Mouse (Mus musculus) heart, postnatal 25 days (tissue): ENCODE measurements around the gene Has3. TPM values are rescaled to one million over a fixed set of nuclear protein-coding genes. Genes with fewer than 3 reads are reported as not detected.
A peak's percentile ranks its signal among the peaks of the same experiment; 100 is the strongest.

Source experiments
- DNase-seq: peaks from one replicate; pipeline ENCODE4 v3.0.0; 2022; ENCODE audit warnings: low spot score
- intact Hi-C: fragments of 180-260 bp; cut with DNase I; formaldehyde crosslinking; loops from one replicate; pipeline ENCODE4 v1.15.1; 2025
- total RNA-seq, 2 experiments: library from RNA; stranded (reverse); gene quantifications; 2 replicates each; pipeline ENCODE4 v1.2.3; 2021

Gene Has3
- 1 to 10 TPM; 1.0 to 1.7 TPM for total RNA-seq

- DNase-seq: no peak
- intact Hi-C loops: loop anchor here (5.0 kb wide), 3 partner anchors 33 to 153 kb away; no protein-coding TSS in a partner anchor
Observed at GRCm38 (mm10) chr8:106870051-106870450, at the start of gene Has3. Has3 (plus strand) TSS chr8:106870242.

DNA sequence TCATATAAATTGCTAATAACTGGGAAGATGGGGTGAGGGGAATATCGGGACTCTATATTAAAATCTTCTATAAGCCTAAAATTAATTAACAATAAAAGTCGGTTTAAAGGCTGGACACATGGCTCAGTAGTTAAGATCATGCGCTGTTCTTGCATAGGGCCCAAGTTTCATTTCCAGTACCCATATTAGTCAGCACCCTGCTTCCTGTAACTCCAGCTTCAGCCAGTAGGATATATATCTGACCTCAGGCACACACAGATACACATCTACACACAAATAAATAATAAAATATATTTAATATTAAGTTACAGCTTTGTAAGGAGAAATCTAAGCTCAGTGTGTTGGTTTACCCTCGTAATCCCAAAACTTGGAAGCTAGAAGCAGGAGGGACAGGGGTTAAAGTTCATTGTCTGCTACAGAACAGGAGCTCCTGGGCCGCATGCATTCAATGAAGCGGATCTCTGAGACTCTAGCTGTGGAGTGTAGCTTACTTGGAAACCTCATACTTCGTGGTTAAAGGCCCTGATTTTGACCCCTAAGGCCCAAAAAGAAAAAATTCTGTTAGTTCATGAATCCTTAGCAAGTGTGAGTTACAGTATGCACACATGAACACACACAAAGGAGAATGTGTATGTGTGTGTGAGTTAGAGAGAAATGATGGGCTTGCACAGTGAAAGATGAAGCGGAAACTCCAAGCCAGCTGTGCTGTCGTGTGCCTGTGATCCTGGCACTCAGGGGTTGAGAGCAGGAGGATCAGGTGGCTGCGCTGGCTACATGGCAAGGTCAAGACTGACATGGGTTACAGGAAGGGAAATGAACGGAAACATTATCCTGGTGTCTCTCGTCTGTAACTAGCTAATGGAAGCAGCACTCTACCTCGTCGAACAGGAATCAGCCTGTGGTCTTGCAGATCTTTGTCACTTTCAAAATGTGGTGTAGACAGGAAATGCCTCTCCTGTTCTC, 49.2 kb upstream of the Has3 start:
- no peak for DNase-seq
- intact Hi-C loops: no loop called here

DNA sequence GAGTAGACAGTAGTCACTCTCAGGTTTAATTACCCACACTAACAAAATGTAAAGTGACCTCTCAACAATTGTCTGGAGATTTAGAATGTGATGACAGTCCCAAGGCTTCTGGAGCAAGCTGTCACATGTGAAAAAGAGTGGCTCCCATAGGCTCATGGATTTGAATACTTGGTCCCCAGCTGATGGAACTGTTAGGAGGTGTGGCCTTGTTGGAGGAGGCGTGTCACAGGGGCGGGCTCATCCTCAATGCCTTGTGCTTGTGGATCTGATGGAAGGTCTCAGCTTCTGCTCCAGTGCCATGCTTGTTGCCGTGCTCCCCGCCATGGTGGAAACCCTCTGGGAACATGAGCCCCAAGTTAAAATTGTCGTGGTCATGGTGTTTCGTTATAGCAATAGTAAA, 41.1 kb upstream of the Has3 start:
- DNase-seq: no peak
- intact Hi-C loops: no loop called here

DNA sequence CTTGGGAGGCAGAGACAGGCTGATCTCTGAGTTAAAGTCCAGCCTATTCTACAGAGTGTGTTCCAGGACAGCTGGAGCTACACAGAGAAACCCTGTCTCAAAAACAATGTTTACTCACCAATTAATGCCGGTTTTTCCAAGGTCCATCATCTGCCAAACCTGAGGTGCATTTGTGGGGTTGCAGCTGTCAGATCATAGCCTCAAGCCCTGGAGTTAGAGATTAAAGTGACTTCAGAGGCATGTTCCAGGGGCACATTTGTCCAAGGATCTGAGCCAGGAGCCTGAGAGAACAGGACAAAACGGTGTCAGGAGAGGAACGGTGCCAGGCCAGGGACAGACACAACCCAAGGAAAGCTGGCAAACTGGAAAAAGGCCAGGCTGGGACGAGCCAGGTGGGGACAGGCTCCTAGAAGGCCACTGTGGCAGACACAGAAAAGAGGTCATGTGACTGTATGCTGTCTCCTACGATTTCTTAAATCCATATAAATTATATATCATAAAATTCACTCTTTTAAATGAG, 40.5 kb upstream of the Has3 start:
- intact Hi-C loops: no loop called here
- no peak for DNase-seq

DNA sequence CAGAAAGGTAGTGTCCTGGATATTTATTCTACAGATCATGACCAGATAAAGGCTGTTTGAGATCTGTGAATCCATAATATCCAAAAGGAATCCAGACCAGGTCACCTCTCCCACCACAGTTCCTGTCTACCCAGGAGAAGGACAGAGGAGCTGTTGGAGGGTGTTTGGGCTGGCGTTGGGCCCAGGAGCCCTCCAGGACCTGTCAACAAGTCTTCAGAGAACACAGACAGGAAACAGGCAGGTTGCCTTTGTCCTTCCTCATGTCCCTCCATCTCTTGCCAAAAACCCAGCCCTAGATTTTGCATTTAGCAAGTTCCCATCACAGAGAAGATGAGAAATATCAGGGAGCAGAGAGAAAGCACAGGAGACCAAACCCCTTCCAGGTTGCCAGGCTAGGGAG, 35.1 kb upstream of the Has3 start:
- intact Hi-C loops: loop anchor here (5.0 kb wide), 2 partner anchors 37 to 63 kb away; partner anchors contain the start of gene Has3
- DNase-seq: peak; percentile 36

DNA sequence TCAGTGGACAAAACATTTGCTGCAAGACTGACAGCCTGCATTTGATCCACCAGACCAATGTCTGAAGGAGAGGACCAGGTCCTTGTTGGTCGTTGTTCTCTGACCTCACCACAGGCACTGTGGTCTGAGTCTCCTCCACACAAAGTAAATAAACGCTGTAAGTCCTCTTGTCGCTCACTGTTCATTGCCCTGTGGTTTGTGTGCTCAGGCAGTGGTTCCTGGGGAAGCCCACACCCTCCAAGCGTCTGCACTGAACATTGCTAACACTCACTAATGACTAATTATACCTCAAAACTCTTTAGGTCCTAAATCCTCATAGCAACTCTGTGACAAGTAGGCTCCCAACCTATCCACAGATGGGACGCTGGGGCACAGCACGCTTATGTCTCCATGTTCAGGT, 33.5 kb upstream of the Has3 start:
- intact Hi-C loops: loop anchor here (5.0 kb wide), 2 partner anchors 36 to 64 kb away; partner anchors contain the start of gene Has3
- DNase-seq: no peak

DNA sequence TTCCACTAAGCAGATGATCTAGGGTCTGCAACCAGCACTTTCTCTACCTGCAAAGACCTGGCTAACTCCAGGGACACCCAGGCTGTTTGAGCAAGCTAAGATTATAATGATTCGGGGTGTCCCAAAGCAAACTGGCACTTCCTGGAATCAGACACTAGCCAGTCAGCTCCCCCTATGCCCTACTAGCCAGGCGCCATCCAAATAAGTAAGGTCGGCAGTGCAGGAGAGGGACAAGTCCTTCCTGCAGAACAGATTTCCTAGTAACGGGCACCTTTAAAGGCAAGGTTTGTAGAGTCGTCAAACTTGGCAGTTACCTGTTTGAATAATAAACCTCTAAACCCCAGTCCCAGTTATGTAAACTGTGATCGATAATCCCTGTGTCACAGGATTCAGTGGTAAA, 31.2 kb upstream of the Has3 start:
- intact Hi-C loops: loop anchor here (5.0 kb wide), 2 partner anchors 33 to 67 kb away; partner anchors contain the start of gene Has3
- DNase-seq: no peak

GRCm38 (mm10) chr8:106839209-106840001, 30.6 kb upstream of the Has3 start:
- intact Hi-C loops: loop anchor here (5.0 kb wide), 3 partner anchors 33 to 67 kb away; partner anchors contain the start of gene Has3
- peak; percentile 26 for DNase-seq

GRCm38 (mm10) chr8:106850034-106850433, 20.0 kb upstream of the Has3 start:
- no peak for DNase-seq
- intact Hi-C loops: no loop called here

DNA sequence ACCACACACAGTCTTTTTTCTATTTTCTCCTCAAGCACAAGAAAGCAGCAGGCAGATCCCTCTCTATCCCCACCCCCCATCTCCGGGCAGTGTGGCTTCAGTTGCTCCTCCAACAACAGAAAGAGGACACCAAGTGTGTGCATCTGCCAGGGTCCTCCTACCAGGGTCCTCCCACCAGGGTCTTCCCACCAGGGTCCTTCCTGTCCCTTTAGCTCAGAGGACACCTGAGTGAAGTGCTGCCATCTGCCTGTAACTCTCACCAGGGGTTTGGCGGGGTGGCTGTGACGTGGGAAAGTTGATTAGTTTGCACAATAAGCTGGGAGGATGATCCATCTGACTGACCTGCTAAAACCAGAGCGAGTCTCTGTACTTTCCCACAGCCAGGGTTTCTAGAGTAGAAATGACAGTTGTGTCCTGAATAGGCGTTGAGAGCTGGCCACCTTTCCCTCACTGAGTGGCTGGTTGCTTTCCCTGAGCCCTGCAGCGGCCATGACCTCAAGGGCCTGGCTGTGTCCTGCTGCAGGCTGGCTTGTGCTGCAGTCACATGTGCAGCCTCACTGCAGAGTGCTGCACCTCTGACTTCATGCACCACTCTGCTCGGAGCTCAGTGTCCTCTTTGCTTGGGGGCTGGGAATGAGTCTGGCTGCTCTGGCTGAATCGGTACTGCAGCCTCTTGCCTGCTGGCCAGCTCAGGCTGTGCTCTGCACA, 15.4 kb upstream of the Has3 start:
- intact Hi-C loops: no loop called here

GRCm38 (mm10) chr8:106855242-106855562, 14.8 kb upstream of the Has3 start:
- intact Hi-C loops: no loop called here
- no peak for DNase-seq

More for the DNA sequence above, 15.4 kb upstream of the Has3 start:
- no peak for DNase-seq

- intact Hi-C loops: no loop called here
Observed at GRCm38 (mm10) chr8:106862845-106863244, 7.2 kb upstream of the Has3 start.

DNA sequence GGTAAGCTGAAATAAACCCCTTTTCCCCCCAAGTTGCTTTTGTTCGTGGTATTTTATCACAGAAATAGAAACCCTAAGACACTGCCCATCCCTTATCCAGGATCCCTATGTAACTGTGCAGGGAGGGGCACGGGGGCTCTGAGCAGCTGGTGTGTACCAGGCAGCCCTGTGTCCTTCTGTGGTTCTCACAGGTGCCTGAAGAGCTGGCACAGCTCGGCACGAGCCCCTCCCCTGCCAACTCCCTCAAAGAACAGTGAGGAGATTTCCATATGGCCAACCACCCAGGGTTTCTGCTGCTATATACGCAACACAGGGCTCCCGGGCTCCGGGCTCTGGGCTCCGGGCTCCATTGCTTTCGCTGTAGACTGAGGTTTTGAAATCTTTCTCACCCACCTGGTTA, 4.7 kb upstream of the Has3 start:
- no peak for DNase-seq
- intact Hi-C loops: no loop called here

More at GRCm38 (mm10) chr8:106862845-106863244, 7.2 kb upstream of the Has3 start:
- no peak for DNase-seq

DNA sequence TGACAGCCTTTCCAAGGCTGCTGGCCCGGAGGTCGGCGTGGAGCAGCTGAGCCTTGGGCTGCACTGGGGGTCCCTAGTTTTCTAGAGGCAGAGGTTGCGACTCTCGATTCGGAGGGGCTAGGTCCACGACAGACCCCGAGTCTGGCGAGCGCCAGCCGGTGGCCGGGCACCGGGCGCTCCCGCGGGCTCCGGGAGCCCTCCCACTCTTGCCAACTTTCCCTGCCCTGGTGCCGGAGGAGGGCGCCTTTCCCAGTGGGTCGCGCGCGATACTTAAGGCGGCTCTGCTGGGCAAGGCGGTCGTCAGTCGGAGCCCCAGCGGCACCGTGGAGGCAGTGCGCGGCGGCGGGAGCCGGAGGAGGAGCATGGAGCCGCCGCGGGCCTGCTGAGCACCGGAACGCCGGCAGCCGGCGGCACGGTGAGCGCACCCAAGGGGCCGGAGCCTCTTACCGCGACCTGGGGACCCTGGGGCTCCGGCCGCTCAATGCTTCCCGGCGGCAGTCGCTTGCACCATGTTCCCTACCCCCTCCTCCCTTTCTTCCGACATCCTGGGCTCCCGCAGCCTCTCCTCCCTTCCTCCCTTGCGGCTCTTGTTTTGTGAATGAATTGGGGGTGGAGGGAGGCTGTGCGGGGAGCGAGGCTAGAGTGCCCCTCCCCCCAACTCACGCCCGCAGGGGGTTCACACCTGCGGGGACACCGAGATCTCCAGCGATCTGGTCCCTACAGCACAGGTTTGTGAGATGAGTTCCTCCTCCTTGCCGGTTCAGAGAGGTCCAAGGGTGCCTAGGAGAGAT, 690 bp downstream of the Has3 start:
- intact Hi-C loops: loop anchor here (5.0 kb wide), 3 partner anchors 33 to 153 kb away; no protein-coding TSS in a partner anchor
- DNase-seq: no peak

- no peak for DNase-seq
- intact Hi-C loops: loop anchor here (5.0 kb wide), 3 partner anchors 34 to 154 kb away; no protein-coding TSS in a partner anchor
Observed at GRCm38 (mm10) chr8:106871328-106871926, 1.4 kb downstream of the Has3 start.

DNA sequence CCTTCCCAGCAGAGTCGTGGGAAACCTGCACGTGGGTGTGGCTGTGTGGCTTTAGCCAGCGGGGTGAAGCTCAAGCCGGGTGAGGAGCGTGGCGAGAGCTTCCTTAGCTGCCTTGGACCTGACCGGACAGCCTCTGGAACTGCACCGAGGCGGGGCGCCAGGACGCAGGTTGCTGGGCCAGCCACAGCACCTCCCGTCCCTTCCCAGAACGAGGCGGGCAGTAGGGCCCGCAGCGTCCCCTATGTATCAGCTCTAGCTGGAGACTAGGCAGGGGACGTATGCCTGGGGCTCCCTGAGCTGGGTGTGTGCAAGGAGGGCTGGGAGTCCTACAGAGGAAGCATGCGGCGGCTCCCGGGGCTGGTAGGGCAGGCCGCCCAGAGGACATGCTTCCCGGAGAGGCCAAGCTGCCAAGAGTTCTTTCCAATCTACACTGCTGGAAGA, 1.9 kb downstream of the Has3 start:
- DNase-seq: peak; percentile 59
- intact Hi-C loops: loop anchor here (5.0 kb wide), 3 partner anchors 35 to 155 kb away; no protein-coding TSS in a partner anchor

GRCm38 (mm10) chr8:106872454-106873034, 2.5 kb downstream of the Has3 start:
- DNase-seq: no peak
- intact Hi-C loops: loop anchor here (5.0 kb wide), 3 partner anchors 35 to 155 kb away; no protein-coding TSS in a partner anchor
